Mouse (Mus musculus): ENCODE measurements at regions not wholly inside any gene's neighbourhood (a gene's known extent, or its start where the extent isn't known, plus 50 kb on each side); places are given as distances from the start of the nearest gene placed in this dataset.

- TF ChIP-seq POLR2A (IDR thresholded peaks at IDR 0.05; ENCODE audit: insufficient read depth, low read length) (no peak), CTCF (IDR thresholded peaks at IDR 0.05; ENCODE audit: low read depth, low read length) (no peak)
Measured at GRCm38 (mm10) chr3:149517537-149517936, 527.2 kb upstream of the Adgrl2 start.
